Mouse (Mus musculus) spleen, adult 10 weeks (tissue): ENCODE results near the gene Oas1c. TPM values are rescaled to one million over a fixed set of nuclear protein-coding genes. Genes with fewer than 3 reads are reported as not detected.

ENCODE experiments used
- polyA plus RNA-seq: library from polyadenylated mRNA; stranded (reverse); fragments of 350-450 nt; fragmentation: Illumina TruSeq; extraction: RNeasy Lipid Tissue Mini Kit (QIAGEN cat#74804); gene quantifications from one replicate; pipeline ENCODE4 v1.2.3, GENCODE M21; 2015; ENCODE audit warnings: low replicate concordance; ENCODE audit not compliant: insufficient read depth

The Oas1c gene
- 15.3 TPM for polyA plus RNA-seq

GRCm38 (mm10) chr5:120811951-120812819, at the start of gene Oas1c:
TSS of gene Oas1c (minus strand) at chr5:120812514.

GRCm38 (mm10) chr5:120861121-120861520, 48.8 kb upstream of the Oas1c start, which contains the start of gene Oas1h:
TSS of gene Oas1h (plus strand) at chr5:120861421.

DNA sequence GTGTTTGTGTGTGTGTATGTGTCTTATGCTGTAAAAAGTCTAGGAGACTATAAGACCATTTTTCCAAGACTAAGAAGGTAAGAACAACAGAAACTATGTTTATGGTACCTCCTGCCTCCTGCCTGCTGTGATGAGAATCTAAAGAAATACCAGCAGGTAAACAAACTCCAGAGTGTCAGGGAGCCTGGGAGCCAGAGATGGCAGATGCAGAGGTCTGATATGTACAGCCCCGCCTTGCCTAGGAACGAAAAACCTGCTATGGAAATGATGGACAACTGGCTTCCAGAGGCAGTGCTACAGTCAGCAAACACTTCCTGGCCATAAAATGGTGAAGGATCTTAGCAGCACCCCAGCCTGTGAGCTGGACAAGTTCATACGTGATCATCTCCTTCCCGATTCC, 34.8 kb upstream of the Oas1c start, which contains the start of gene Oas1f:
TSS of gene Oas1f (plus strand) at position 301 of the 400 bp plus-strand sequence.

DNA sequence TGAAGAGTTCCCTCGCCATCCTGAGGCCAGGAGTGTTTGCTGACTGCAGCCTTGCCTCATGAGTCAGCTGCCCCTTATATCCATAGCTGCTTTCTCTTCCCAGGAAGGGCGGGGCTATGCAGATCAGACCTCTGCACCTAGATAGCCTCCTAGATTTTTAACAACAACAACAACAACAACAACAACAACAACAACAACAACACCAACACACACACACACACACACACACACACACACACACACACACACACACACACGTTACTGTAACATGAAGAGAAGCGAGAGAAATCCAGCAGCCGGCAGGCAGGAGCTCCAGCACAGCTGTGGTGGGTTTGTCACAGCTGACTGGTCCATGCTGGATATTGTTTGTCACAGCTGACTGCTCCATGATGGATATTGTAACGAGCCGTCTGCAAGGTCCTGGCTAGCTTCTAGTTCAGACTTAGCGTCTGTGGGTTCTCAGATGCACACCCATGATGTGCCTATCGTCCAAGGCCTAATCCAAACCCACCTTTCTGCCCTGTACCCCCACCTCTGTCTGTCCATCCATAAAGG, 16.8 kb downstream of the Oas1c start, which contains the start of gene Oas1e:
TSS of gene Oas1e (minus strand) at position 51 of the 555 bp plus-strand sequence.

GRCm38 (mm10) chr5:120777478-120777877, 34.8 kb downstream of the Oas1c start, which contains the start of gene Oas3:
TSS of gene Oas3 (minus strand) at chr5:120777661.

Other genes starting within 250 kb of the Oas1c start
- 11.5 TPM for gene Tpcn1, start 223.8 kb downstream of the Oas1c start, polyA plus RNA-seq
- gene Iqcd, start 223.5 kb downstream of the Oas1c start, polyA plus RNA-seq, result 0.39 TPM
- 2.0 TPM for gene Rita1, start 199.9 kb downstream of the Oas1c start, polyA plus RNA-seq
- gene Ddx54, start 199.8 kb downstream of the Oas1c start, polyA plus RNA-seq, result 15.6 TPM
- gene Cfap73, start 178.3 kb downstream of the Oas1c start, polyA plus RNA-seq, result not detected
- gene Rasal1, start 163.7 kb downstream of the Oas1c start, polyA plus RNA-seq, result 3.3 TPM
- gene Dtx1, start 100.6 kb downstream of the Oas1c start, polyA plus RNA-seq, result 55.9 TPM
- gene Oas2, start 62.7 kb downstream of the Oas1c start, polyA plus RNA-seq, result 14.9 TPM
- gene Oas3, start 34.9 kb downstream of the Oas1c start, polyA plus RNA-seq, result 7.4 TPM
- 0.21 TPM for gene Oas1e, start 17.0 kb downstream of the Oas1c start, polyA plus RNA-seq
- gene Oas1f, start 34.9 kb upstream of the Oas1c start, polyA plus RNA-seq, result not detected
- gene Oas1h, start 48.9 kb upstream of the Oas1c start, polyA plus RNA-seq, result not detected
- 3.3 TPM for gene Oas1g, start 75.1 kb upstream of the Oas1c start, polyA plus RNA-seq
- gene Oas1a, start 95.0 kb upstream of the Oas1c start, polyA plus RNA-seq, result 13.5 TPM
- gene Oas1d, start 102.0 kb upstream of the Oas1c start, polyA plus RNA-seq, result not detected
- gene Rph3a, start 197.6 kb upstream of the Oas1c start, polyA plus RNA-seq, result not detected